Mouse (Mus musculus): ENCODE measurements around the gene 2700081O15Rik. TPM values are rescaled to one million over a fixed set of nuclear protein-coding genes. Genes with fewer than 3 reads are reported as not detected.
A peak's percentile ranks its signal among the peaks of the same experiment; 100 is the strongest.

The 2700081O15Rik gene
- polyA plus RNA-seq, 1 experiment from 2014 or later: 6.8 TPM

- no peak overlapping the region for H3K4me3 ChIP-seq
- H3K4me1 ChIP-seq: no peaks in the 10 kb centered on the region
- no peaks in the 10 kb centered on the region for H3K9me3 ChIP-seq (replicated peaks)
- no peak for DNase-seq (ENCODE audit: low spot score)
- 79% methylated on average over 11 of the region's 11 CpGs for WGBS
- peaks cover 20% of the 10 kb centered on the region for H3K27me3 ChIP-seq (ENCODE audit: low read depth, poor library complexity, severe bottlenecking)
- no peak overlapping the region for H3K27ac ChIP-seq
- H3K36me3 ChIP-seq: no peaks in the 10 kb centered on the region
Observed at GRCm38 (mm10) chr19:7400635-7401034, 16.8 kb upstream of the 2700081O15Rik start.

- no peak for DNase-seq (ENCODE audit: low spot score)
- H3K27ac ChIP-seq: no peak overlapping the region
- no peaks in the 10 kb centered on the region for H3K4me1 ChIP-seq
- WGBS: 88% methylated on average over 9 of the region's 9 CpGs
- H3K4me3 ChIP-seq: no peak overlapping the region
- H3K36me3 ChIP-seq: no peaks in the 10 kb centered on the region
- H3K27me3 ChIP-seq (ENCODE audit: low read depth, poor library complexity, severe bottlenecking): peaks cover 10% of the 10 kb centered on the region
- H3K9me3 ChIP-seq (replicated peaks): no peaks in the 10 kb centered on the region
Observed at GRCm38 (mm10) chr19:7404623-7405229, 12.7 kb upstream of the 2700081O15Rik start.

- H3K27me3 ChIP-seq (ENCODE audit: low read depth, poor library complexity, severe bottlenecking): no peaks in the 10 kb centered on the region
- no peaks in the 10 kb centered on the region for H3K9me3 ChIP-seq (replicated peaks)
- WGBS: 59% methylated on average over 2 of the region's 2 CpGs
- no peak overlapping the region for H3K27ac ChIP-seq
- peaks cover 15% of the 10 kb centered on the region for H3K4me1 ChIP-seq
- H3K4me3 ChIP-seq: no peak overlapping the region
- H3K36me3 ChIP-seq: peaks cover 4% of the 10 kb centered on the region; the same call in 1 of the 2 replicates
- no peak for DNase-seq (ENCODE audit: low spot score)
Observed at GRCm38 (mm10) chr19:7412361-7412760, 5.1 kb upstream of the 2700081O15Rik start.

GRCm38 (mm10) chr19:7415916-7416833, 1.2 kb upstream of the 2700081O15Rik start:
- Histone ChIP-seq H3K27me3 (ENCODE audit: low read depth, poor library complexity, severe bottlenecking) (0 out of 2 replicates have a peak, but pooled peaks cover 1% of the 10 kb centered on the region), H3K27ac (peak overlapping the region; percentile 99), H3K4me1 (peaks cover 40% of the 10 kb centered on the region), H3K9me3 (replicated peaks) (no peaks in the 10 kb centered on the region), H3K36me3 (peaks cover 20% of the 10 kb centered on the region), H3K4me3 (peak overlapping the region; percentile 93)
- 37% methylated on average over 22 of the region's 22 CpGs for WGBS
- no peak for DNase-seq (ENCODE audit: low spot score)

DNA sequence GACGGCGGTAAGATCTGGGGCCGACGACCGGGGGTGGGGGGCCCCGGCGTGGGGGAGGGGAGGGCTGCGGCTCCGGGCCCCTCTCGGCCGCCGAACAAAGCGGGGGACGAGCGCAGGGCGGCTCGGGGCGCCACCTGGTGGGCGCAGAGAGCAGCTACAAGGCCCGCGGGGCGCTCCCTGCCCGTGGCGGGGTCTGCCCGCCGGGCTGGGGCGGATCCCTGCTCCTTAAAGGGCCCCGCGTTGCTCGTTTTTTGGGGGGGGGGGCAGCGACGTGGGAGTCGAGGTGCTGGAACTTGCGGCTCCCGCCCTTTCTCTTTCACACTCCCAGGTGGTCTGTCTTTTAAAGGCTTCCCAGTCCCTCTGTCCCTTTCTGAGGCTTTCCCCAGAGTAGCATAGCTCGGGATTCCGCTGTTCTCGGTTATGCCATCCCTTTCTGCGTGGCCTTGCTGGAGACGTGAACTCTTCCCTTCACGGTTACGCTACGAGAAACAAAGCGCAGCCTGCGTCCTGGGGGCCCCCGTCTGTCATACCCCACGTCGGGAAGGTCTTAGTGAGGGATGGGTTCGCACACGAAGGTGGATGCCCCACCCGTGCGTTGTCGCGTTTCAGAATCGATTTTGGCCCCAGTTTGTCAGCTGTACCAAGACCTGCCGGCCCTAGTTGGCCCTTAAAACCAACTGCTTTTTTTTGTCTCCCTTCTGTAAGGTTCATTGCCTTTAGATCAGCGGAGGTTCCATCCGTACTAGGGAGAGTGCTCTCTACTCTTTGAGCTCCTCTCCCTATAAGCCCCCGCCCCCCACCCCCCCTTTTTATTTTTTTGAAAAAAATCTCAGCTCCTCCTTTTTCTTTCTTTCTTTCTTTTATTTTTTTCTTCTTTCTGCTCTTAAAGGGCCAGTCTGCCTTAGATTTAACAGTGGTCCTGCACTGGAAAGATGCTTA, 755 bp downstream of the 2700081O15Rik start:
- Histone ChIP-seq H3K36me3 (peaks cover 40% of the 10 kb centered on the region), H3K27ac (peak overlapping the region; percentile 99), H3K9me3 (replicated peaks) (no peaks in the 10 kb centered on the region), H3K27me3 (ENCODE audit: low read depth, poor library complexity, severe bottlenecking) (peaks cover 9% of the 10 kb centered on the region; the same call in 1 of the 2 replicates), H3K4me3 (peak overlapping the region; percentile 93), H3K4me1 (peaks cover 60% of the 10 kb centered on the region)
- peak; percentile 92 for DNase-seq (ENCODE audit: low spot score)
- under 1% methylated on average over 59 of the region's 59 CpGs for WGBS

DNA sequence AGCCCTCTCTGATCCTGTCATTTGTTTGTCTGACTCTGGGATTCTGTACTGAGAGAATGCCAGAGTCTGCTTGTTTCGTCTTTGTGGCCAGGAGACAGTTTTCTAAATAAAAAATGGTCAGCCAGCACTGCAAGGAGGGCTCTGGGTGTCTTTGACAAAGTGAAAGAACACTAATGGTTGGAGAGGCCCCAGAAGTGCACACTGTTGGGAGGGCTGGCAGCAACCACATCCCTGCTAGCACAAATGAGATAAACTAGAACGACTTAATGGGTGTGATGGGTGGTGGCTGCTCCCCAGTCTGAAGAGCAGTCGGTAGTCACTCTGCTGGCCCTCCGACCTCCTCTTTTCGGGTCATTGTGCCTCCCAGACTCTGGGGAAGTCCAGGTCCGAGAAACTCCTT, 1.7 kb downstream of the 2700081O15Rik start:
- H3K4me1 ChIP-seq: peaks cover 70% of the 10 kb centered on the region
- no peaks in the 10 kb centered on the region for H3K9me3 ChIP-seq (replicated peaks)
- peaks cover 9% of the 10 kb centered on the region; the same call in 1 of the 2 replicates for H3K27me3 ChIP-seq (ENCODE audit: low read depth, poor library complexity, severe bottlenecking)
- DNase-seq (ENCODE audit: low spot score): no peak
- peak overlapping the region; percentile 93 for H3K4me3 ChIP-seq
- peak overlapping the region; percentile 99; the same call in 1 of the 2 replicates for H3K27ac ChIP-seq
- 41% methylated on average over 6 of the region's 6 CpGs for WGBS
- peaks cover 49% of the 10 kb centered on the region for H3K36me3 ChIP-seq

DNA sequence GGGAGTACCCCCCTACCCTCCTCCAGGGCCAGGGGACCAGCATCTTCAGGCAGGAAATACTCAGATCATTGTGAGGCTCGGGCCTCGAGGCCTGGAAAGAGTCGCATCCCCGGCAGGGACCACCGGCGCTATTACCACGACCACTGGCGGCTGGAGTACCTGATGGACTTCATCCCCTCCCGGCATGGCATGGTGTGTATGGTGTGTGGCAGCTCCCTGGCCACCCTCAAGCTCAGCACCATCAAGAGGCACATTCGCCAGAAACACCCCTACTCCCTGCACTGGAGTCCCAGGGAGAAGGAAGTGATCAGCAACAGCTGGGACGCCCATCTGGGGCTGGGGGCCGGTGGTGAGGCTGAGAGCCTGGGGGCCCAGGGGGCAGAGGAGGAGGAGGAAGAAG, 2.7 kb downstream of the 2700081O15Rik start:
- Histone ChIP-seq H3K4me1 (peaks cover 72% of the 10 kb centered on the region), H3K27me3 (ENCODE audit: low read depth, poor library complexity, severe bottlenecking) (peaks cover 9% of the 10 kb centered on the region; the same call in 1 of the 2 replicates), H3K36me3 (peaks cover 59% of the 10 kb centered on the region), H3K4me3 (peak overlapping the region; percentile 93), H3K9me3 (replicated peaks) (no peaks in the 10 kb centered on the region), H3K27ac (no peak overlapping the region)
- WGBS: 72% methylated on average over 12 of the region's 12 CpGs
- DNase-seq (ENCODE audit: low spot score): no peak

GRCm38 (mm10) chr19:7420841-7421601, 3.6 kb downstream of the 2700081O15Rik start:
- peaks cover 67% of the 10 kb centered on the region for H3K36me3 ChIP-seq
- DNase-seq (ENCODE audit: low spot score): peak; percentile 43
- peak overlapping the region; percentile 38 for H3K4me3 ChIP-seq
- peaks cover 9% of the 10 kb centered on the region; the same call in 1 of the 2 replicates for H3K27me3 ChIP-seq (ENCODE audit: low read depth, poor library complexity, severe bottlenecking)
- peaks cover 67% of the 10 kb centered on the region for H3K4me1 ChIP-seq
- H3K9me3 ChIP-seq (replicated peaks): no peaks in the 10 kb centered on the region
- peak overlapping the region; percentile 57; the same call in 1 of the 2 replicates for H3K27ac ChIP-seq
- 51% methylated on average over 27 of the region's 27 CpGs for WGBS

DNA sequence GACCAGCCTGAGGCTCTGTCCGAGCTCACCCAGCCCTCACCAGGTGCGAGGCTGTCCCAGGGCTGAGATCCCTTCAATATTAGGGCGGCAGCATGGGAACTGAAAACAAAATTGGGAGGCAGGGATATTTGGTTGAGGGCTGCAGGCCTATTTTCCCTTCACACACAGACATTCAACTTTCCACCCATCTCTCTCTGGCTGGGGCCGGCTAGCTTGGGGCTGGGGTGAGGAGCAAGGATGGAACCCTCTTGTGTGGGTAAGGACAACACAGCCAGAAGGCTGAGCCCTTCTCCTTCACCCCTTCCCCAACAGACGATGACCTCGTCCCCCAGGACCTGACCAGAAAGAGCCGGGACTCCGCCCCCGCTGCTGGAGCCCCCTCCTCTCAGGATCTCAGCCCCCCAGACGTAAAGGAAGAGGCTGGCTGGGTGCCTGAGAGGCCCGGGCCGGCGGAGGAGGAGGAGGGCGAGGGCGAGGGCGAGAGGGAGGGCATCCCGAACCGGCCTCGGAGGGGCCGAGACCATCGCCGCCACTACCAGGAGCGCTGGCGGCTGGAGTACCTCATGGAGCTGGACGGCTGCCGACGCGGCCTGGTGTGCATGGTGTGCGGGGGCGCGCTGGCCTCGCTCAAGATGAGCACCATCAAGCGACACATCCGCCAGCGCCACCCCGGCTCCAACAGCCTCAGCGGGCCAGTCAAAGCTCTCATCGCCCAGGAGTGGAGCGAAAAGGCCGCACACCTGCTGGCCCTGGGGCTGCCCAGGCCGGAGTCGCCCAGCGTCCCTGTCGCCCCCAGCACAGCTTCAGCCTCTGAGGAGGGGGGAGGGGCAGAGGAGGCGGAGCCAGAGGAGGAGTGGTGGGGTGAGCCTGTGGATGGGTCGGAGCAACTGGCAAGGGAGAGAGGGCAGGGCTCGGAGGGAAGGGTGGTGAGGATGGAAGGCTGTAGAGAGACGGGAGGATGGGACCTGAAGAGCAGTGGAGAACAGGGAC, 4.5 kb downstream of the 2700081O15Rik start:
- H3K9me3 ChIP-seq (replicated peaks): no peaks in the 10 kb centered on the region
- peak overlapping the region; percentile 57 for H3K27ac ChIP-seq
- 8% methylated on average over 48 of the region's 48 CpGs for WGBS
- DNase-seq (ENCODE audit: low spot score): peak; percentile 82
- H3K4me3 ChIP-seq: peak overlapping the region; percentile 38
- peaks cover 73% of the 10 kb centered on the region for H3K36me3 ChIP-seq
- peaks cover 9% of the 10 kb centered on the region; the same call in 1 of the 2 replicates for H3K27me3 ChIP-seq (ENCODE audit: low read depth, poor library complexity, severe bottlenecking)
- peaks cover 59% of the 10 kb centered on the region for H3K4me1 ChIP-seq

- Histone ChIP-seq H3K27ac (peak overlapping the region; percentile 57), H3K9me3 (replicated peaks) (no peaks in the 10 kb centered on the region), H3K27me3 (ENCODE audit: low read depth, poor library complexity, severe bottlenecking) (peaks cover 9% of the 10 kb centered on the region; the same call in 1 of the 2 replicates), H3K4me1 (peaks cover 57% of the 10 kb centered on the region), H3K36me3 (peaks cover 79% of the 10 kb centered on the region), H3K4me3 (peak overlapping the region; percentile 38)
- DNase-seq (ENCODE audit: low spot score): no peak
- WGBS: 9% methylated on average over 35 of the region's 35 CpGs
Observed at GRCm38 (mm10) chr19:7422656-7423027, 5.2 kb downstream of the 2700081O15Rik start.

Data from limb, embryonic 10.5 days (tissue).